In genomic region chr4:40218382-40218781, GRCm38 (mm10) we compare ENCODE assay signal across 8 mouse cellular contexts. TPM values are rescaled to one million over a fixed set of nuclear protein-coding genes. Genes with fewer than 3 reads are reported as not detected.
A peak's percentile ranks its signal among the peaks of the same experiment; 100 is the strongest.
DNase-seq lines count a peak whose midpoint lies in the region; ATAC-seq lines count a peak whose summit lies in the region.
"Had no signal": no experiment of that assay in that cellular context is flagged by ENCODE, and none has a peak within 500 bp of the region (broad histone marks: within the 10 kb centered on the region; RNA-seq: fewer than 3 reads in every experiment).

No protein-coding gene starts in this region.

- WGBS in limb, embryonic 11.5 days: 74% methylated on average over 7 of the region's 7 CpGs
- WGBS in limb, embryonic 10.5 days: 77% methylated on average over 7 of the region's 7 CpGs
- 67% methylated on average over 7 of the region's 7 CpGs for WGBS in embryonic facial prominence, embryonic 14.5 days

- DNase-seq in limb, embryonic 11.5 days (ENCODE audit: low spot score): peak; percentile 45
- DNase-seq in limb, embryonic 10.5 days (ENCODE audit: low spot score): no peak
- DNase-seq in MN1 (ENCODE audit: low spot score): peak; percentile 28
- peak; percentile 13 for DNase-seq in embryonic facial prominence, embryonic 14.5 days (ENCODE audit: low spot score)
- no peak for DNase-seq in Muller cell, postnatal 12 days (ENCODE audit: inconsistent ontology term)
- DNase-seq in yolk sac, embryonic 10.5 days (ENCODE audit: low spot score): no peak

- no peaks in the 10 kb centered on the region for H3K36me3 ChIP-seq in limb, embryonic 11.5 days (ENCODE audit: control insufficient read depth, insufficient read depth, low read length)
- no peaks in the 10 kb centered on the region for H3K36me3 ChIP-seq in limb, embryonic 10.5 days
- no peaks in the 10 kb centered on the region for H3K36me3 ChIP-seq in embryonic facial prominence, embryonic 14.5 days (ENCODE audit: control insufficient read depth, insufficient read depth, low read length)

- ATAC-seq in limb, embryonic 11.5 days (ENCODE audit: insufficient number of reproducible peaks, low FRiP score, low TSS enrichment, low read depth): no peak
- 0 out of 2 replicates have a peak, but pooled peaks have one; percentile 38 for ATAC-seq in embryonic facial prominence, embryonic 14.5 days (ENCODE audit: low read depth)
- peak; percentile 99 for ATAC-seq in megakaryocyte progenitor cell, adult 5-6 weeks (replicated peaks; ENCODE audit: poor library complexity)

- no peak overlapping the region for H3K4me2 ChIP-seq in limb, embryonic 11.5 days (ENCODE audit: low read depth, severe bottlenecking)
- no peak overlapping the region for H3K4me2 ChIP-seq in embryonic facial prominence, embryonic 14.5 days (ENCODE audit: low read depth, low read length)

- no peak overlapping the region for H3K9ac ChIP-seq in limb, embryonic 11.5 days (ENCODE audit: low read length)
- H3K9ac ChIP-seq in embryonic facial prominence, embryonic 14.5 days (ENCODE audit: low read depth, low read length): no peak overlapping the region

- H3K4me1 ChIP-seq in limb, embryonic 11.5 days (ENCODE audit: control insufficient read depth, insufficient read depth, low read length): no peaks in the 10 kb centered on the region
- H3K4me1 ChIP-seq in limb, embryonic 10.5 days: peaks cover 7% of the 10 kb centered on the region
- 0 out of 2 replicates have a peak, but pooled peaks cover 3% of the 10 kb centered on the region for H3K4me1 ChIP-seq in embryonic facial prominence, embryonic 14.5 days (ENCODE audit: control insufficient read depth, insufficient read depth, low read length)

- H3K27ac ChIP-seq in limb, embryonic 11.5 days (replicated peaks; ENCODE audit: low read depth, low read length): no peak overlapping the region
- no peak overlapping the region for H3K27ac ChIP-seq in limb, embryonic 10.5 days
- H3K27ac ChIP-seq in embryonic facial prominence, embryonic 14.5 days (replicated peaks; ENCODE audit: low read depth, low read length): no peak overlapping the region
- H3K27ac ChIP-seq: macrophage had no signal

- no peaks in the 10 kb centered on the region for H3K9me3 ChIP-seq in limb, embryonic 11.5 days (ENCODE audit: control insufficient read depth, low read length)
- H3K9me3 ChIP-seq in limb, embryonic 10.5 days (replicated peaks): no peaks in the 10 kb centered on the region
- H3K9me3 ChIP-seq in embryonic facial prominence, embryonic 14.5 days (ENCODE audit: control insufficient read depth, low read length): no peaks in the 10 kb centered on the region

- H3K4me3 ChIP-seq in limb, embryonic 11.5 days (ENCODE audit: low read depth, low read length): no peak overlapping the region
- no peak overlapping the region for H3K4me3 ChIP-seq in limb, embryonic 10.5 days
- H3K4me3 ChIP-seq in embryonic facial prominence, embryonic 14.5 days (ENCODE audit: low read depth, low read length): no peak overlapping the region

- 0 out of 2 replicates have a peak, but pooled peaks cover 2% of the 10 kb centered on the region for H3K27me3 ChIP-seq in limb, embryonic 11.5 days (ENCODE audit: control insufficient read depth, insufficient read depth, low read length)
- H3K27me3 ChIP-seq in limb, embryonic 10.5 days (ENCODE audit: low read depth, poor library complexity, severe bottlenecking): peaks cover 27% of the 10 kb centered on the region
- peaks cover 5% of the 10 kb centered on the region; the same call in 1 of the 2 replicates for H3K27me3 ChIP-seq in embryonic facial prominence, embryonic 14.5 days (replicated peaks; ENCODE audit: control insufficient read depth, insufficient read depth, low read length)

RNA-seq across cellular contexts. Expression of gene Ddx58, which starts 21.2 kb away (rescaled TPM):
- polyA plus RNA-seq in limb, embryonic 11.5 days (2014; fragmentation: Nextera tagmentation; extraction: Ambion mirVana): 4.8 and 6.4 TPM in 2 replicates
- 2.0 and 3.7 TPM in 2 replicates for polyA plus RNA-seq in limb, embryonic 10.5 days (2016; fragmentation: Nextera tagmentation; extraction: Ambion mirVana)
- 9.0 and 9.7 TPM in 2 replicates for polyA plus RNA-seq in embryonic facial prominence, embryonic 14.5 days (2014; fragmentation: Nextera tagmentation; extraction: Ambion mirVana)
- total RNA-seq in megakaryocyte progenitor cell, adult 5-6 weeks (2015): 6.7 and 13.3 TPM in 2 replicates
- total RNA-seq in megakaryocyte progenitor cell, adult 5-6 weeks (2017): 8.2 and 9.8 TPM in 2 replicates

RNA-seq across cellular contexts. Expression of gene Smim27, which starts 51.0 kb away (rescaled TPM):
- 24.7 and 25.4 TPM in 2 replicates for polyA plus RNA-seq in limb, embryonic 11.5 days (2014; fragmentation: Nextera tagmentation; extraction: Ambion mirVana)
- polyA plus RNA-seq in limb, embryonic 10.5 days (2016; fragmentation: Nextera tagmentation; extraction: Ambion mirVana): 15.6 and 21.5 TPM in 2 replicates
- polyA plus RNA-seq in embryonic facial prominence, embryonic 14.5 days (2014; fragmentation: Nextera tagmentation; extraction: Ambion mirVana): 35.1 and 47.1 TPM in 2 replicates
- 9.6 and 16.7 TPM in 2 replicates for total RNA-seq in megakaryocyte progenitor cell, adult 5-6 weeks (2015)
- 3.6 and 5.6 TPM in 2 replicates for total RNA-seq in megakaryocyte progenitor cell, adult 5-6 weeks (2017)

RNA-seq across cellular contexts. Expression of gene Topors, which starts 51.3 kb away (rescaled TPM):
- polyA plus RNA-seq in limb, embryonic 11.5 days (2014; fragmentation: Nextera tagmentation; extraction: Ambion mirVana): 58.2 and 58.3 TPM in 2 replicates
- 46.7 and 54.3 TPM in 2 replicates for polyA plus RNA-seq in limb, embryonic 10.5 days (2016; fragmentation: Nextera tagmentation; extraction: Ambion mirVana)
- 37.8 and 40.0 TPM in 2 replicates for polyA plus RNA-seq in embryonic facial prominence, embryonic 14.5 days (2014; fragmentation: Nextera tagmentation; extraction: Ambion mirVana)
- total RNA-seq in megakaryocyte progenitor cell, adult 5-6 weeks (2015): 45.4 and 56.3 TPM in 2 replicates
- total RNA-seq in megakaryocyte progenitor cell, adult 5-6 weeks (2017): 77.6 and 82.4 TPM in 2 replicates

Comparison
In these comparisons a context has a peak if more than half of its experiments do, and no peak if none do; other contexts are left out.
1. DNase-seq: peak in limb, embryonic 11.5 days (single experiment), MN1 (single experiment) and embryonic facial prominence, embryonic 14.5 days (single experiment); none in limb, embryonic 10.5 days (single experiment), Muller cell, postnatal 12 days (single experiment) and yolk sac, embryonic 10.5 days (single experiment).